Mouse (Mus musculus) midbrain, embryonic 16.5 days (tissue): ENCODE results near the gene Krt87. TPM values are rescaled to one million over a fixed set of nuclear protein-coding genes. Genes with fewer than 3 reads are reported as not detected.

Source experiments
- ATAC-seq: fragments of 200-750 bp; cut with Nextera tagmentation; 2 replicates; pipeline ENCODE4 v1.8.0; 2017; ENCODE audit warnings: moderate TSS enrichment
- H3K27ac ChIP-seq: fragments of 300-500 bp; sonication (generic); 2 replicates; pipeline ENCODE4 v1.5.1; 2014; ENCODE audit warnings: mild to moderate bottlenecking, low read length, mixed read lengths
- H3K27me3 ChIP-seq: fragments of 300-500 bp; sonication (generic); 2 replicates; pipeline ENCODE4 v1.6.1; 2014; ENCODE audit warnings: low read depth, low read length, mixed read lengths; ENCODE audit not compliant: control insufficient read depth, insufficient read depth
- H3K36me3 ChIP-seq: fragments of 300-500 bp; sonication (generic); 2 replicates; pipeline ENCODE4 v1.6.1; 2014; ENCODE audit warnings: mild to moderate bottlenecking, low read length, moderate library complexity, mixed read lengths; ENCODE audit not compliant: control insufficient read depth, insufficient read depth
- H3K4me1 ChIP-seq: fragments of 300-500 bp; sonication (generic); 2 replicates; pipeline ENCODE4 v1.6.1; 2014; ENCODE audit warnings: mild to moderate bottlenecking, low read length, mixed read lengths; ENCODE audit not compliant: control insufficient read depth, insufficient read depth
- H3K4me2 ChIP-seq: fragments of 300-500 bp; sonication (generic); 2 replicates; pipeline ENCODE4 v1.6.1; 2014; ENCODE audit warnings: mild to moderate bottlenecking, low read length, mixed read lengths
- H3K4me3 ChIP-seq: fragments of 300-500 bp; sonication (generic); 2 replicates; pipeline ENCODE4 v1.5.1; 2014; ENCODE audit warnings: low read depth, mild to moderate bottlenecking, low read length, moderate library complexity, mixed read lengths
- H3K9ac ChIP-seq: fragments of 300-500 bp; sonication (generic); 2 replicates; pipeline ENCODE4 v1.6.1; 2014; ENCODE audit warnings: low read depth, low read length, mixed read lengths
- H3K9me3 ChIP-seq: fragments of 300-500 bp; sonication (generic); replicated peaks from 2 replicates; pipeline ENCODE4 v1.6.1; 2014; ENCODE audit warnings: mild to moderate bottlenecking, low read length, mixed read lengths; ENCODE audit not compliant: control insufficient read depth, poor library complexity, severe bottlenecking
- WGBS: fragments of 180-500 bp; shearing (Covaris S2); extraction: QIAGEN DNeasy Blood & Tissue Kit; methylation state at CpG from one replicate; pipeline ENCODE4 v1.1.7; 2014; 5-methylcytosine and 5-hydroxymethylcytosine counted together
- polyA plus RNA-seq: library from polyadenylated mRNA; unstranded; fragments of >200 nt; fragmentation: Nextera tagmentation; extraction: Ambion mirVana; gene quantifications from 2 replicates; pipeline ENCODE4 v1.2.1, GENCODE M21; 2015

The Krt87 gene
- polyA plus RNA-seq, result 0.35 and 0.70 TPM in 2 replicates

DNA sequence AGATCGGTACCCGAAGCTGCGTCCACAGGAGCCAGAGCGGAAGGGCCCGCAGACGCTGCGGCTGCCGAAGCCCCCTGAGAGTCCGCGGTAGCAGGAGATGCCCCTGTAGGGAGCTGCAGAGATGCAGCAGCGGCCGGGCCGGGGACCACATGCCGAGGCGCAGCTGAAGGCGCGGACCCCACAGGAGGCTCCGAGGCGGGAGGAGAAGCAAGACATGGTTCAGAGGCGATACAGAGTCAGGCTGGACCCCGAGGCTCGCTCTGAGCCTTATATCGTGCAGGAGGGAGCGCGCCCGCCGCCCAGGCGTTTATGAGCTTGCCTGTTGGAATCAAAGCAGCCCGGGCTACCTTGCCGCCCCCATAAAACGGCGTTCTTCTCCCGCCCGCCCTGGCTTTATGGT lies at the start of gene Krt87:
Krt87 (minus strand) TSS at position 250 of the 400 bp plus-strand sequence.
- H3K36me3 ChIP-seq, result no peaks in the 10 kb centered on the region
- peak within 1 kb of the TSS; percentile 69 for H3K9ac ChIP-seq
- peaks cover 3% of the 10 kb centered on the region; the same call in 1 of the 2 replicates for H3K4me1 ChIP-seq
- H3K27me3 ChIP-seq, result peaks cover 8% of the 10 kb centered on the region
- no peak within 1 kb of the TSS for H3K27ac ChIP-seq
- no peaks in the 10 kb centered on the region for H3K9me3 ChIP-seq
- peak within 1 kb of the TSS; percentile 45 for H3K4me3 ChIP-seq
- 2% methylated on average over 33 of the region's 34 CpGs for WGBS
- H3K4me2 ChIP-seq, result peak within 1 kb of the TSS; percentile 93
- peak; percentile 39; the same call in 1 of the 2 replicates for ATAC-seq

DNA sequence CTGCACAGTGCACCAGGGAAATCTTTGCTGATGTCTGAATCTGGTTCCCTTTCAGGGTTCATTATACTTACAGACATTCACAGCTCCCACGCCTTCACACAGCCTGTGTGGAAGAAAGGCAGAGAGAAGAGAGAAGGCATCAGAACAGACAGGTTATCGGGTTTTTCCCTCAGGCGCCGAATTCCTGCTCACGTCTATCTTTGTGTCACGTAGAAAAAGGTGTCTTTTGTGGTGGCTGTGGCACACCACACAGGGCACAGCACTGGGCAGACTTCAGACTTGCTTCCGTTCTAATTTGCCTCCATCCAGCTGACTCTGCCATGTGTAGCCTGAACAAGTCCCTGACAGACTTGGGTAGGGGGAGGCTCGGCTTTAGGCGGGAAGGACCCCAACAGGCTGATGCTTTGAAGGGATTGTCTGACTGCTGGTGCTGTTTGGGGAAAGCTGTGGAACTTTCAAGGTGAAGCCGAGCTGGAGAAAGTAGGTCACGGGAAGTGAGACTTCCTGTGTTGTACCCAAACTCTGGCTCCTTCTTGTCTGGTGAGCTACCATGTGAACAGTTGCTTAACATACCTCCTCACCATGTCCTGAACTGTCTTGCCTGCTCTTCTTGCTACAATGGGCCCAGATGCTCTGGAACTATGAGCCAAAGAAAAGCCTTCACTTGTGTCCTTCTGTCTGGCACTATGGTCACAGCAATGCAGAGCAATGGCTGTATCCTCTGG lies 47.5 kb upstream of the Krt87 start:
- 74% methylated on average over 11 of the region's 11 CpGs for WGBS
- Histone ChIP-seq H3K4me2 (no peak overlapping the region), H3K9me3 (no peaks in the 10 kb centered on the region), H3K36me3 (no peaks in the 10 kb centered on the region), H3K4me1 (no peaks in the 10 kb centered on the region), H3K27ac (no peak overlapping the region), H3K4me3 (no peak overlapping the region), H3K9ac (no peak overlapping the region), H3K27me3 (no peaks in the 10 kb centered on the region)
- no peak for ATAC-seq

DNA sequence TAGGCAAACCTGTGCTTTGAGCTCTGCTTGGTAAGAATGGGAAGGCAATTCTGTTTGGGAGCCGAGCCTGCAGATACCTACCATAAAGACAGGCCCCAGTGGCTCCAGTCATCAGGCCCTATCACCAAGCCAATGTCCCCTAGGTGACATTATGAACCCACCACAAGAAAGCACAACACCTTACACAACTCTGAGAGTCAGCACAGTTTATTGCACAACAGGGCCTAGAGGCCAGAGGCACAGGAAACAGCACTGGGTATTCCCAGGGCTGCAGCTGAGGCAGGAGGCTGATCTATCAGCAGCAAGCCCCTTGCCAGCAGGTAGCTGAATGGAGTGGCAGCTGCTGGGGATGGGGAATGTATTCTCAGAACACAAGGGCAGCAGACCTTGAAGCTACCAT lies 46.3 kb upstream of the Krt87 start:
- Histone ChIP-seq H3K27me3 (no peaks in the 10 kb centered on the region), H3K36me3 (no peaks in the 10 kb centered on the region), H3K27ac (no peak overlapping the region), H3K4me1 (no peaks in the 10 kb centered on the region), H3K4me3 (no peak overlapping the region), H3K9me3 (no peaks in the 10 kb centered on the region), H3K9ac (no peak overlapping the region), H3K4me2 (no peak overlapping the region)
- WGBS, result 85% methylated on average over 1 of the region's 1 CpGs
- ATAC-seq, result no peak

DNA sequence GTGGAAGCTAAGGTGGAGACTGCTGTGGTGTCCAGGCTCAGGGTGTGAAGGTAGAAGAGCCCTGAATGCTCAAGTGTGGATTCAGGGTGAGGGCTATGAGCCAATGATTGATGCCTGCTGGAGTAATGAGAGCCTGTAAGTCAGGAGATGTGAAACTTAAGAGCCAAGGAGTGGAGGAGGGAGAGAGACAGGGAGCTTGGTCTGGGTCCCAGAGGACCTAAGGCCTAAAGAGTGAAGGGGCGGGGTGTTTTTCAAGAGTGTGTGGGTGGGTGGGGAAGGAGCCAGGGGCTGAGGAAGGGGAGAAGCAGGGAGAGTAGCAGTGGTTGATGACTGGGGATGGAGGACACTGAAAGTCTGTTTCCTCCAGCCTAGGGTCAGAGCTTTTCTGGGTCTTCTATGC lies 45.0 kb upstream of the Krt87 start:
- WGBS, result 81% methylated on average over 1 of the region's 1 CpGs
- Histone ChIP-seq H3K27ac (no peak overlapping the region), H3K27me3 (no peaks in the 10 kb centered on the region), H3K4me1 (peaks cover 9% of the 10 kb centered on the region), H3K9ac (no peak overlapping the region), H3K9me3 (no peaks in the 10 kb centered on the region), H3K36me3 (no peaks in the 10 kb centered on the region), H3K4me3 (no peak overlapping the region), H3K4me2 (no peak overlapping the region)
- ATAC-seq, result no peak

DNA sequence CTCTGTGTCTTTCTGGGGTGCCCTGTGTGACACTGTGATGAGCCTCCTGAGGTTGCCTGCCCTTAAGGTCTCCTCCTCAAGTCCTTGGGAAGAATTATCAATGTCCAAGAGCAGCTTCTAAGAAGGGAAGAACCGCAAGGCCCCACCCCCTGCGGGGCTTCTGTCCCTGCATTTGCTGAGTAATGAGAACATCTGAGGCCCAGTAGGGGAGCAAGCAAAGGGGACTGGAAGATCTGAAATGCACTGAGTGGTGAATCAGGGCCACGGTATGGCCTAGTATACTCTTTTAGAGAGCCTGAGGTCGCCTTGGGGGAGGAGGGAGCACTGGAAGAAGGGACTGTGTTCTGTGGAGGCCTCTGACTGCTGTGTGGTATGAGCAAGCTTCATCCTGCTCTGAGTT lies 43.5 kb upstream of the Krt87 start:
- no peaks in the 10 kb centered on the region for H3K27me3 ChIP-seq
- H3K27ac ChIP-seq, result no peak overlapping the region
- H3K4me2 ChIP-seq, result no peak overlapping the region
- H3K4me1 ChIP-seq, result peaks cover 9% of the 10 kb centered on the region
- ATAC-seq, result no peak
- WGBS, result 37% methylated on average over 4 of the region's 4 CpGs
- H3K36me3 ChIP-seq, result no peaks in the 10 kb centered on the region
- H3K9me3 ChIP-seq, result no peaks in the 10 kb centered on the region
- no peak overlapping the region for H3K9ac ChIP-seq
- H3K4me3 ChIP-seq, result no peak overlapping the region

DNA sequence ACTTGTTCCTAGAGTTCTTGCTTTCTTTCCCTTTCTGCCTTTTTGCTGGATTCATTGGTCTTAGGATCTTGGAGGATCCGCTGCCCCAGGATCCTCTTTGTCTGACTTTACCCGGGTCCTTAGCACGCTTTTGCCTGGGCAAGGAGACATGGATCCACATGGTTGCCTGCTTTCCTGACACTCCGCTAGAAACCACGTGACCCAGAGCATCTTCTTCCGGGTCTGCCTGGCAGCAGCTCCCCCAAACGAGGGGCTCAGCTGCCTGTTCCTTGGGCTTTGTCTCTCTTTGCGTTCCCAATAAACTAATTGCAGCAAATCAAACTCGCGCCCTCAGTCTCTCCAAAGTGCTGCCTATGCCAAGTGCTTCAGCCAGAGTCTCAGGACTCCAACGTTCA lies 41.1 kb upstream of the Krt87 start:
- Histone ChIP-seq H3K9ac (no peak overlapping the region; the same call in 1 of the 2 replicates), H3K9me3 (no peaks in the 10 kb centered on the region), H3K4me2 (peak overlapping the region; percentile 56), H3K36me3 (no peaks in the 10 kb centered on the region), H3K4me3 (peak overlapping the region; percentile 21), H3K27ac (no peak overlapping the region), H3K27me3 (no peaks in the 10 kb centered on the region), H3K4me1 (peaks cover 9% of the 10 kb centered on the region)
- ATAC-seq, result no peak
- WGBS, result 31% methylated on average over 11 of the region's 11 CpGs

DNA sequence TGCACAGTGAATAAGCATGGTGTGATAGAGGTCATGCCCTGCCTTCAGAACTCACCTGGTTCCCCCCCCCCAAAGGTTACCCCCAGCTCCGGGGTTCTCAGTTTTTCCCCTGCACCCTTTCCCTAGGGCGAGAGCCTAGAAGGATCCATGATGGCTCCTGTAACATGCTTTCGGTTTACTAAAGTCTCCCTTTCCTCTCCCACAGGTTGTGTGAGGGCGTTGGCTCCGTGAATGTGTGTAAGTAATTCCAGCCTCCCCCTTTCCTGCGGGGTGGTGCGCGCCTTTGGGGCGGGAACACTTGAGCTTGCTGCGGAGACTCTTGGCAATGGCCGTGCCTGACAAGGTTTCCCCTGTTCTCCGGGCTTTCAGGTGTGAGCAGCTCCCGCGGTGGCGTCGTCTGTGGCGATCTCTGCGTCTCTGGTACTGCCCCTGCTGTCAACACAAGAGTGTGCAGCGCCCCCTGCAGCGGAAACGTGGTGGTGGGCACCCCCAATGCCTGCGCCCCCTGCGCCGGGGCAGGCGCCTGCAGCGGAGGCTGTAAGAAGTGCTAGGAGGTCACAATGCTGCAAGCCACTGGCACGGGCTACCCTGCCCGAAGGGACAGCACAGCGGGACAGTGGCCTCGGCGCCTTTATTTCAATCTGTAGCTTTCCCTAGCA lies 40.5 kb upstream of the Krt87 start:
- no peaks in the 10 kb centered on the region for H3K36me3 ChIP-seq
- H3K9me3 ChIP-seq, result no peaks in the 10 kb centered on the region
- no peaks in the 10 kb centered on the region for H3K27me3 ChIP-seq
- 11% methylated on average over 31 of the region's 31 CpGs for WGBS
- H3K4me2 ChIP-seq, result peak overlapping the region; percentile 56
- peak overlapping the region; percentile 21 for H3K4me3 ChIP-seq
- H3K27ac ChIP-seq, result no peak overlapping the region
- peaks cover 9% of the 10 kb centered on the region for H3K4me1 ChIP-seq
- ATAC-seq, result peak; percentile 45; the same call in 1 of the 2 replicates
- H3K9ac ChIP-seq, result peak overlapping the region; percentile 21; the same call in 1 of the 2 replicates

DNA sequence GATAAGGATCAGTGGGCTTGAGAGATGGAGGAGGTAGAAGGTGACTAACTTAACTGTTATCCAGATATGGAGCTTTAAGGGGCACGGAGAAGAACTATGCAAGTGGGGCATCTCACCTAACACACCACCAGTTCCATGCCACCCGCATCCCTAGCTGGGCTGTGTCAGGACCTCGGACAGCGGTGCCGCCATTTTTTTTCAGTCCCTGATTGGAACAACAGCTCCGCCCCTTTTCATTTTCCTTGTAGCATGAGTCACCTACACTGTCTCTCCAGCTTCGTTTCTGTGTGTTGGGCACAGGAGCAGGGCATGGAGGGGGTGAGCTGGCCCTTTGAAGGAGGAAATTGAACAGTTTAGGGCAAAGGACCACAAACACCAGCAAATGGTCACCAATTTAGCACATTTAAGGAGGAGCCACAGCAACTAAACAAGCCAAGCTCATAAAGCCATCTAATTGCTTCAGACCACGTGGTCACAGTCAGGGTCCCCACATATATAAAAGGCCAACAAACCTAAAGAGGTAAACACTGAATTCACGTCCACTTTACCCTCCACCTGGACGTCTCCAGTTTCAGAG lies 34.4 kb upstream of the Krt87 start, which contains the start of gene Krt86:
Krt86 (plus strand) TSS at position 527 of the 577 bp plus-strand sequence.
- Histone ChIP-seq H3K4me3 (no peak within 1 kb of the TSS), H3K4me2 (no peak within 1 kb of the TSS), H3K27me3 (no peaks in the 10 kb centered on the region), H3K9me3 (no peaks in the 10 kb centered on the region), H3K27ac (no peak within 1 kb of the TSS), H3K4me1 (no peaks in the 10 kb centered on the region), H3K9ac (no peak within 1 kb of the TSS), H3K36me3 (no peaks in the 10 kb centered on the region)
- WGBS, result 48% methylated on average over 10 of the region's 10 CpGs
- ATAC-seq, result no peak

DNA sequence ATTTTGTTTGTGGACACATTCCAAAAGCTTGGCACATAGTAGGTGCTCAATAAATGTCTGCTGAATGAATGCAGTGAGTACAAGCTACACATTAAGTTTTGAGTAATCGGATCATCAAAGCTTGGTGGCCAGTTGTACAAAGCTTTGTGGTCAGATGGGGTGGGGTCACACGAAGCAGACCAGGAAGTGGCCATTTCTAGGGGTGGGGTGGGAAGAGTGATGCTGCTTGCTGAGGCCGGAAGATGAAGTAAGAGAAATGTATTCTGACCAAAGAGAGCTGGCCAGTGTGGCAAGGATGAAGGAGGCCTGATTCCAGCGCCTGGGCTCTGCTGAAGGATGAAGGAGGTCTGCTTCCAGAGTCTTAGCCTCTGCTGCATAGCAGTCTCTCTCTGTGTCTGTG lies 30.5 kb upstream of the Krt87 start:
- ATAC-seq, result no peak
- H3K36me3 ChIP-seq, result no peaks in the 10 kb centered on the region
- no peak overlapping the region for H3K27ac ChIP-seq
- WGBS, result 89% methylated on average over 4 of the region's 4 CpGs
- H3K4me2 ChIP-seq, result no peak overlapping the region
- no peak overlapping the region for H3K4me3 ChIP-seq
- H3K9ac ChIP-seq, result no peak overlapping the region
- no peaks in the 10 kb centered on the region for H3K4me1 ChIP-seq
- no peaks in the 10 kb centered on the region for H3K9me3 ChIP-seq
- no peaks in the 10 kb centered on the region for H3K27me3 ChIP-seq
